Mouse (Mus musculus): ENCODE data around the gene 2610008E11Rik. TPM values are rescaled to one million over a fixed set of nuclear protein-coding genes. Genes with fewer than 3 reads are reported as not detected.

Gene 2610008E11Rik
- not detected in 2 replicates for polyA plus RNA-seq (2012; ENCODE audit: insufficient read depth, insufficient read length, low replicate concordance, missing spikeins)

GRCm38 (mm10) chr10:79097161-79097754 lies at the start of gene 2610008E11Rik:
2610008E11Rik (minus strand) TSS chr10:79097600.
- under 1% methylated on average over 36 of the region's 36 CpGs for WGBS
- peak within 1 kb of the TSS; percentile 97 for H3K4me3 ChIP-seq (ENCODE audit: insufficient read depth, low read depth, low read length)
- peak; percentile 63 for TF ChIP-seq POLR2A (IDR thresholded peaks at IDR 0.05; ENCODE audit: insufficient read depth, low read depth, low read length)
- no peak for TF ChIP-seq CTCF (IDR thresholded peaks at IDR 0.05; ENCODE audit: insufficient read depth, low read depth, low read length)
- H3K4me1 ChIP-seq (ENCODE audit: control insufficient read depth, insufficient read depth, low read length), result peaks cover 4% of the 10 kb centered on the region
- peak within 1 kb of the TSS; percentile 99 for H3K27ac ChIP-seq (ENCODE audit: insufficient read depth, low read depth, low read length)

GRCm38 (mm10) chr10:79116125-79116849 lies 18.9 kb upstream of the 2610008E11Rik start:
- H3K4me3 ChIP-seq (ENCODE audit: insufficient read depth, low read depth, low read length), result no peak overlapping the region
- TF ChIP-seq CTCF (IDR thresholded peaks at IDR 0.05; ENCODE audit: insufficient read depth, low read depth, low read length) (no peak), POLR2A (IDR thresholded peaks at IDR 0.05; ENCODE audit: insufficient read depth, low read depth, low read length) (no peak)
- H3K27ac ChIP-seq (ENCODE audit: insufficient read depth, low read depth, low read length), result no peak overlapping the region
- WGBS, result 47% methylated on average over 4 of the region's 4 CpGs
- no peaks in the 10 kb centered on the region for H3K4me1 ChIP-seq (ENCODE audit: control insufficient read depth, insufficient read depth, low read length)

- Histone ChIP-seq H3K4me1 (ENCODE audit: control insufficient read depth, insufficient read depth, low read length) (no peaks in the 10 kb centered on the region), H3K27ac (ENCODE audit: insufficient read depth, low read depth, low read length) (no peak overlapping the region), H3K4me3 (ENCODE audit: insufficient read depth, low read depth, low read length) (no peak overlapping the region)
- 75% methylated on average over 1 of the region's 1 CpGs for WGBS
- TF ChIP-seq POLR2A (IDR thresholded peaks at IDR 0.05; ENCODE audit: insufficient read depth, low read depth, low read length), result no peak
- TF ChIP-seq CTCF (IDR thresholded peaks at IDR 0.05; ENCODE audit: insufficient read depth, low read depth, low read length), result no peak
Measured at GRCm38 (mm10) chr10:79115085-79115484, 17.7 kb upstream of the 2610008E11Rik start.

GRCm38 (mm10) chr10:79110482-79110881 lies 13.1 kb upstream of the 2610008E11Rik start:
- TF ChIP-seq CTCF (IDR thresholded peaks at IDR 0.05; ENCODE audit: insufficient read depth, low read depth, low read length) (no peak), POLR2A (IDR thresholded peaks at IDR 0.05; ENCODE audit: insufficient read depth, low read depth, low read length) (no peak)
- Histone ChIP-seq H3K4me3 (ENCODE audit: insufficient read depth, low read depth, low read length) (no peak overlapping the region), H3K4me1 (ENCODE audit: control insufficient read depth, insufficient read depth, low read length) (no peaks in the 10 kb centered on the region), H3K27ac (ENCODE audit: insufficient read depth, low read depth, low read length) (no peak overlapping the region)
- WGBS, result 92% methylated on average over 5 of the region's 5 CpGs

GRCm38 (mm10) chr10:79109156-79109555 lies 11.8 kb upstream of the 2610008E11Rik start:
- no peak overlapping the region for H3K27ac ChIP-seq (ENCODE audit: insufficient read depth, low read depth, low read length)
- no peak for TF ChIP-seq CTCF (IDR thresholded peaks at IDR 0.05; ENCODE audit: insufficient read depth, low read depth, low read length)
- WGBS, result 73% methylated on average over 1 of the region's 1 CpGs
- H3K4me1 ChIP-seq (ENCODE audit: control insufficient read depth, insufficient read depth, low read length), result no peaks in the 10 kb centered on the region
- no peak overlapping the region for H3K4me3 ChIP-seq (ENCODE audit: insufficient read depth, low read depth, low read length)

- WGBS, result 67% methylated on average over 2 of the region's 2 CpGs
- no peak overlapping the region for H3K4me3 ChIP-seq (ENCODE audit: insufficient read depth, low read depth, low read length)
- H3K4me1 ChIP-seq (ENCODE audit: control insufficient read depth, insufficient read depth, low read length), result no peaks in the 10 kb centered on the region
- H3K27ac ChIP-seq (ENCODE audit: insufficient read depth, low read depth, low read length), result no peak overlapping the region
- no peak for TF ChIP-seq CTCF (IDR thresholded peaks at IDR 0.05; ENCODE audit: insufficient read depth, low read depth, low read length)
- TF ChIP-seq POLR2A (IDR thresholded peaks at IDR 0.05; ENCODE audit: insufficient read depth, low read depth, low read length), result no peak
Measured at GRCm38 (mm10) chr10:79107531-79107930, 10.1 kb upstream of the 2610008E11Rik start.

- TF ChIP-seq POLR2A (IDR thresholded peaks at IDR 0.05; ENCODE audit: insufficient read depth, low read depth, low read length) (no peak), CTCF (IDR thresholded peaks at IDR 0.05; ENCODE audit: insufficient read depth, low read depth, low read length) (no peak)
- 75% methylated on average over 8 of the region's 8 CpGs for WGBS
Measured at GRCm38 (mm10) chr10:79106325-79107282, 9.2 kb upstream of the 2610008E11Rik start.

GRCm38 (mm10) chr10:79096706-79097105 lies 694 bp downstream of the 2610008E11Rik start:
- TF ChIP-seq CTCF (IDR thresholded peaks at IDR 0.05; ENCODE audit: insufficient read depth, low read depth, low read length) (no peak), POLR2A (IDR thresholded peaks at IDR 0.05; ENCODE audit: insufficient read depth, low read depth, low read length) (no peak)
- Histone ChIP-seq H3K27ac (ENCODE audit: insufficient read depth, low read depth, low read length) (peak overlapping the region; percentile 99; the same call in 1 of the 2 replicates), H3K4me3 (ENCODE audit: insufficient read depth, low read depth, low read length) (peak overlapping the region; percentile 97), H3K4me1 (ENCODE audit: control insufficient read depth, insufficient read depth, low read length) (peaks cover 4% of the 10 kb centered on the region)
- under 1% methylated on average over 2 of the region's 2 CpGs for WGBS

More at GRCm38 (mm10) chr10:79106325-79107282, 9.2 kb upstream of the 2610008E11Rik start:
- Histone ChIP-seq H3K27ac (ENCODE audit: insufficient read depth, low read depth, low read length) (no peak overlapping the region), H3K4me1 (ENCODE audit: control insufficient read depth, insufficient read depth, low read length) (no peaks in the 10 kb centered on the region), H3K4me3 (ENCODE audit: insufficient read depth, low read depth, low read length) (no peak overlapping the region)

Measured in olfactory bulb, adult 2 months (tissue).